7 mouse cellular contexts compared by ENCODE assay signal in genomic region chr5:123394957-123395881, GRCm38 (mm10). TPM values are rescaled to one million over a fixed set of nuclear protein-coding genes. Genes with fewer than 3 reads are reported as not detected.
A peak's percentile ranks its signal among the peaks of the same experiment; 100 is the strongest.
DNase-seq lines count a peak whose midpoint lies in the region; ATAC-seq and TF ChIP-seq lines count a peak whose summit lies in the region.

No protein-coding gene starts in this region.

- H3K9ac ChIP-seq in heart, embryonic 14.5 days (ENCODE audit: low read length) = peak overlapping the region; percentile 93
- peak overlapping the region; percentile 93 for H3K9ac ChIP-seq in liver, adult 2 months (ENCODE audit: low read depth, low read length)

- peak overlapping the region; percentile 86 for H3K27ac ChIP-seq in testis, adult 2 months (ENCODE audit: control insufficient read depth, insufficient read depth, low read depth, low read length)
- H3K27ac ChIP-seq in heart, embryonic 14.5 days (replicated peaks in 1 of 2; ENCODE audit: control insufficient read depth in 1 of 2, insufficient read depth in 1 of 2, low read depth in 2 of 2, low read length in 2 of 2) = peak overlapping the region; percentile 85 to 89
- H3K27ac ChIP-seq in liver, adult 2 months (replicated peaks; ENCODE audit: insufficient read depth, low read depth, low read length) = peak overlapping the region; percentile 45

- H3K9me3 ChIP-seq in heart, embryonic 14.5 days (ENCODE audit: control insufficient read depth, low read length) = no peaks in the 10 kb centered on the region

- H3K4me3 ChIP-seq in testis, adult 2 months (ENCODE audit: control insufficient read depth, low read depth, low read length) = peak overlapping the region; percentile 99
- peak overlapping the region; percentile 80 to 99 for H3K4me3 ChIP-seq in heart, embryonic 14.5 days (ENCODE audit: control insufficient read depth in 1 of 2, insufficient read depth in 1 of 2, low read depth in 1 of 2, low read length in 2 of 2)
- H3K4me3 ChIP-seq in liver, adult 2 months (ENCODE audit: insufficient read depth, low read depth, low read length) = peak overlapping the region; percentile 73

- peak overlapping the region; percentile 87 for H3K4me2 ChIP-seq in heart, embryonic 14.5 days (ENCODE audit: low read length)

- ATAC-seq in heart, embryonic 14.5 days (ENCODE audit: insufficient number of reproducible peaks, insufficient read depth, low FRiP score, low read depth) = peak; percentile 28

- no peaks in the 10 kb centered on the region for H3K27me3 ChIP-seq in testis, adult 2 months (ENCODE audit: control insufficient read depth, insufficient read depth, low read length)
- no peaks in the 10 kb centered on the region for H3K27me3 ChIP-seq in heart, embryonic 14.5 days (ENCODE audit: control insufficient read depth, insufficient read depth, low read length)
- H3K27me3 ChIP-seq in liver, adult 2 months (ENCODE audit: control insufficient read depth, insufficient read depth, low read length) = no peaks in the 10 kb centered on the region

- WGBS in heart, embryonic 14.5 days = under 1% methylated on average over 60 of the region's 65 CpGs
- WGBS in liver, adult 2 months = 2% methylated on average over 65 of the region's 65 CpGs

- no peak for DNase-seq in testis, postnatal 14 days (ENCODE audit: low spot score)
- DNase-seq in cerebellum, adult 9-10 months = peak; percentile 61
- peak; percentile 24 for DNase-seq in liver, adult 2 months (ENCODE audit: extremely low read depth, low read depth, low spot score)
- peak; percentile 62 for DNase-seq in naive thymus-derived CD4-positive, alpha-beta T cell, adult 2 months (ENCODE audit: low read depth)
- no peak for DNase-seq in adrenal gland, postnatal 4 days (ENCODE audit: low spot score in 2 of 2)

- TF ChIP-seq CTCF in testis, adult 2 months (IDR thresholded peaks at IDR 0.05; ENCODE audit: control insufficient read depth, insufficient read depth, insufficient replicate concordance, low read depth, low read length) = no peak
- no peak for TF ChIP-seq CTCF in liver, adult 2 months (IDR thresholded peaks at IDR 0.05; ENCODE audit: low read depth, low read length)

- H3K79me2 ChIP-seq in liver, adult 2 months (ENCODE audit: control insufficient read depth, insufficient read depth, low read length) = peaks cover 6% of the 10 kb centered on the region; the same call in 1 of the 2 replicates

- peaks cover 17% of the 10 kb centered on the region for H3K4me1 ChIP-seq in testis, adult 2 months (ENCODE audit: control insufficient read depth, insufficient read depth, low read length)
- H3K4me1 ChIP-seq in heart, embryonic 14.5 days (ENCODE audit: control insufficient read depth in 2 of 2, insufficient read depth in 2 of 2, low read length in 2 of 2) = peaks cover 24 to 37% of the 10 kb centered on the region in 2 experiments
- H3K4me1 ChIP-seq in liver, adult 2 months (ENCODE audit: control insufficient read depth, insufficient read depth, low read length) = peaks cover 3% of the 10 kb centered on the region

- TF ChIP-seq POLR2A in testis, adult 2 months (IDR thresholded peaks at IDR 0.05; ENCODE audit: control insufficient read depth, low read depth, low read length) = no peak
- no peak for TF ChIP-seq POLR2A in liver, adult 2 months (IDR thresholded peaks at IDR 0.05; ENCODE audit: extremely low read depth, insufficient read depth, low read length)

- no peaks in the 10 kb centered on the region for H3K36me3 ChIP-seq in testis, adult 2 months (ENCODE audit: control insufficient read depth, insufficient read depth, low read length)
- H3K36me3 ChIP-seq in heart, embryonic 14.5 days (ENCODE audit: control insufficient read depth, insufficient read depth, low read length) = no peaks in the 10 kb centered on the region
- H3K36me3 ChIP-seq in liver, adult 2 months (ENCODE audit: control insufficient read depth, insufficient read depth, low read length) = no peaks in the 10 kb centered on the region

RNA-seq across cellular contexts. Expression of gene Mlxip, which starts 0.6 kb away (rescaled TPM):
- polyA plus RNA-seq in testis, adult 2 months (2012; rRNA removed) = 17.4 and 18.8 TPM in 2 replicates
- polyA plus RNA-seq in heart, embryonic 14.5 days (2014; fragmentation: Nextera tagmentation; extraction: Ambion mirVana) = 12.6 and 13.6 TPM in 2 replicates
- total RNA-seq in liver, adult 2 months (2014; rRNA removed) = 2.0 and 2.7 TPM in 2 replicates
- 3.6 and 5.1 TPM in 2 replicates for polyA plus RNA-seq in liver, adult 2 months (2012; rRNA removed)
- 10 to 100 TPM; 30.2 to 35.1 TPM for total RNA-seq in adrenal gland, postnatal 4 days (2021)

RNA-seq across cellular contexts. Expression of gene Bcl7a, which starts 51.6 kb away (rescaled TPM):
- polyA plus RNA-seq in testis, adult 2 months (2012; rRNA removed) = 0.73 and 0.88 TPM in 2 replicates
- polyA plus RNA-seq in heart, embryonic 14.5 days (2014; fragmentation: Nextera tagmentation; extraction: Ambion mirVana) = 12.1 and 12.8 TPM in 2 replicates
- total RNA-seq in liver, adult 2 months (2014; rRNA removed) = 3.0 and 4.0 TPM in 2 replicates
- polyA plus RNA-seq in liver, adult 2 months (2012; rRNA removed) = 3.0 and 3.8 TPM in 2 replicates
- total RNA-seq in adrenal gland, postnatal 4 days (2021) = 10 to 100 TPM; 21.8 to 29.2 TPM

Comparison
In these comparisons a context has a peak if more than half of its experiments do, and no peak if none do; other contexts are left out.
1. DNase-seq: peak in cerebellum, adult 9-10 months (single experiment), liver, adult 2 months (single experiment) and naive thymus-derived CD4-positive, alpha-beta T cell, adult 2 months (single experiment); none in testis, postnatal 14 days (single experiment) and adrenal gland, postnatal 4 days (0 of 2).
2. Peak in every context shown above with its lines, with median percentiles within 50 percentile points of each other: H3K27ac ChIP-seq and H3K4me3 ChIP-seq.